Mouse (Mus musculus): ENCODE results near the gene Inhba. TPM values are rescaled to one million over a fixed set of nuclear protein-coding genes. Genes with fewer than 3 reads are reported as not detected.
A peak's percentile ranks its signal among the peaks of the same experiment; 100 is the strongest.

Inhba gene
- polyA plus RNA-seq, 1 experiment, result 9.0 TPM

DNA sequence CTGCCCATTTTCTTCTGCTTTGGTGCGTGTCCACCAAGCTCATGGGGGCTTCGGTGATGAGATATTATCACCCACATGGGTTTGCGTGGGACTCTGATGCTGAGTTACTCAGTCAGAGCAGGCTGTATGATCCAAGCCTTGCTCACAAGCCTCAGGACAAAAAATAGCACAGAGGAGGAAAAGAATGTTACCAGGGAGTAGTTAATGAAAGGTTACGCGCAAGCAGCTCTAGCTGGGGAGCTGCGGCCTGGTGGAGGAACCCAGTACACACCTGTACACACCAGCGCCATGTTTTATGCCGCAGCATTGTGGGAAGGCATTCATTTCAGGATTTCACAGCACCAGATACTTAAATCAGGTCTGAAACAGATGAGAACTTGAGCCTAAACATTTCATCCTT, 10.9 kb downstream of the Inhba start:
- DNase-seq (ENCODE audit: extremely low spot score in 1 of 2, low spot score in 1 of 2), result peak in 1 of 2 experiments; percentile 61

DNA sequence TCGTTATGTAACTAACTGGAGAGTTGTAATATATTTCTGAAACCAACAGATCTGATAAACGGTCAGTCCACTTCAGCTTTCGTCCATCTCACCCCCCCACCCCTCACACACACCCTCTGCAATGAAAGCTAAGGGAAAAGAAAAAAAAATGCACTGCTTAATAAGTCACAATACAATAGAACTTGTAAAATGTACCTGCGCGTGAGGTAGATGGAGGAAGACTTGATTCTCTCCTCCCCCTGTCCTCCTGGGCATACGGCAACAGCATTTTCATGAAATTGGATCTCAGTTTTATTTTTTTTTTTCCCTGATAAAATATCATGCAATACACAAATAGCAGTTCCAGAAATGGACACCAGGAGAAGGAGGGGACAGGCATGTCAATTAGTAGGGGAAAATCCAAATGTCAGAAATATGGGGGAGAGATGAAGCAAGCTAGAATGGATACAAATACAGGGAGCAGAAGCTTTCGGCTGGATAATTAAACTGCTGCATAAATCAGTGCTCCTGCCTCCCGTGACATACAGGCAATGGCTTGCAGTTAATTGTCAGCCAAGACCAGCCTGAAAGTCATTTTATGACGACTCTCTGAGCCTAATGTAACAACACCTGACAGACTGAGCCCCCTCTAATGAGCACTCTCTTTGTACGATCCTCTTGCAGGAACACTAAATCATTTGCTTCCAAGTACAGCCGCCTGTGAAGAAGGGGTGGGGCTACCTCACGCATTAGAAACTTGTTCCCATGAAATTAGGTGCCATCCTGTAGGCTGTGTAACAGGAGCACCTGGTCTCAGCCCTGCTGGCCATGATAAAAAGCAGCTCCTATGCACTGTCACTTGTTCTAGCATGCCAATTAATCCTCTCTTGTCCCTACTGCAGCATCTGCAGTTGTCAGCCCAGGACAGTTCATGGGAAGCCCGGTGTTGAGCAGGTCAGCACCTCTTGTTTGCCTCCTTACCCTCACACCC, 11.7 kb downstream of the Inhba start:
- DNase-seq (ENCODE audit: extremely low spot score in 1 of 2, low spot score in 1 of 2), result peak; percentile 52 to 58

DNA sequence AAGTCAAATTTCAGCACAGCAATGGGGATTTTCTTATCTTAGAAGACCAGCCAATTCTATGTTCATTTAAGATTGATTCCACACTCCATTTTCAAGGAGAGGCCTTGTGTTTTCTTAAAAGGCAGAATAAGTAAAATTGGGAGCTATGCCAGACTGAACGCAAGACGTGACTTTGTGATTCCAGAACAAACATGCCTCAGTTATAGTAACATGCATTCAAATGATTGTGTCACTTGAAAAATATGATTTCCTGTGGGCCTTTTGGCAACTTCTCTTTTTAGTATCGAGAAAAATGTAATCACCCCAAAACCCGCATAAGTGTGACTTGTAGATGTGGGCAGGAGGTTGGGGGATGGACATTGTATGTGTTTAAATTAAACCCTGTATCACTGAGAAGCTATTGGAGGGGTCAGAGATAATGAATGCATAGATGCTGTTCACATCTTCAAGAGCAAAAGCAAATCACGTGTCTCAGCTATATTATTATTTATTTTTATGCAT, 19.0 kb downstream of the Inhba start:
- DNase-seq (ENCODE audit: extremely low spot score in 1 of 2, low spot score in 1 of 2), result no peak

DNA sequence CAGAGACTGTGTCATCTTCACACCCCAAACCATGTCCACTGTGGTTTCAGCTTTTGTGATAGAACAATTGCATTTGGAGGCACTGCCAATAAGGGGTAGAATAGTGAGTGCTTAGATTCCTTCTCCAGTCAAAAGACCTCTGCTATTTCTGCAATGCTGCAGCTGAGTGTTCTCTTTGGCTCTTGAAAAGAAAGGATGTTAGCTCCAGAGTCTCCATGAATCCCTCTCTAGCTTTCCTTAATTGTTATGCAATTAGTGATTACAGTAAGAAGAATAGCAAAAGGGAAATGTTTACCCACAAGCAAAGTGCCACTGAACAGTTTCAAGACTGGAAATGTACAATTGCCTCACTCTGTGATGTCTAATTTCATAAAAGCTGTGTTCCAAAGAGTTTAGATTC, 20.8 kb downstream of the Inhba start:
- DNase-seq (ENCODE audit: extremely low spot score in 1 of 2, low spot score in 1 of 2), result no peak

DNA sequence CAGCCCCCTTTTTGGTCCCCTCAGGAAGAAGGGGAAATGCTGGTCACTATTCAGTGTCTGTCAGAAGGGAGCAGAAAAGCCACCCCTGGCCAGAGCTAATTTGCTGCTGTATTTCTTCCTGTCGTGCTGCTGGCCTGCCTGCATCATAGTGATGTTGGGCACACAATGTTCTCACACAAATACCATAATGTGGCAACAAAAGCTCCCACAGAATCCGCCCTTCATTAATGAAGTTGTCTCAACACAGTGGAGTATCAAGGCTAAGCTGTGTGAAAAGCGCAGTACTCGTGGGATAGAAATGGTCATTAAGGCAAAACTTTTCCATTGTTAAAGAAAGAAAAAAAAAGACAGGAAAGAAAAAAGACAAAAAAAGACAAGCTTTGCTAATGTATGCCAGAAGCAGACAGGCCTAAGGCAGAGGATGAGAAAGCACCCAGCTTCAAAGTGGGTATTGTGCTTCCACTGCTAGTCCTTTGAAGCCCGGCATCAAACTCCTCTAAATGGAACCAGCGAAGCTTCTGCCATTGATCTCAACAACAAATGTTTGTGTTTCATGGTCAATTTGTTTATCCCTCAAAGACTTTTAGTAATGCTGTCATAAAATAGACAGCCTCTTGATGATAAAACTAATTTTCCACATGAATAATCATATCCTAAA, 21.4 kb downstream of the Inhba start:
- DNase-seq (ENCODE audit: extremely low spot score in 1 of 2, low spot score in 1 of 2), result no peak

DNA sequence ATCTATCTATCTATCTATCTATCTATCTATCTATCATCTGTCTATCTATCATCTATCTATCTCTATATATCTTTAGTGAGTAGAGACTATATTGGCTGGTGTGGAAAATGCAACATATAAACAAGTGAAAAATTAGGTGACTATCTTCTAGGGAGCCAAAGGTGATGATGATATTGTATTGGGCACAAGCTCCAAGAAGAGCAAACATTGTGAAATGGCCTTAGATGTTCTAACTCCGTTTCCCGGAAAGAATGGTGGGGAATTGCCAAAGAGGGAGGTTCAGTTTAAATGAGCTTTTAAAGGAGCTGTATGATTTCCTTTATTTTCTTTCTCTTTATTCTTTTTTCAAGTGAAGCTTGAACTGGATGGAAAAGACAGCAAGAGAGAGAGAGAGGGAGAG, 57.4 kb downstream of the Inhba start:
- no peak for DNase-seq (ENCODE audit: extremely low spot score in 1 of 2, low spot score in 1 of 2)

DNA sequence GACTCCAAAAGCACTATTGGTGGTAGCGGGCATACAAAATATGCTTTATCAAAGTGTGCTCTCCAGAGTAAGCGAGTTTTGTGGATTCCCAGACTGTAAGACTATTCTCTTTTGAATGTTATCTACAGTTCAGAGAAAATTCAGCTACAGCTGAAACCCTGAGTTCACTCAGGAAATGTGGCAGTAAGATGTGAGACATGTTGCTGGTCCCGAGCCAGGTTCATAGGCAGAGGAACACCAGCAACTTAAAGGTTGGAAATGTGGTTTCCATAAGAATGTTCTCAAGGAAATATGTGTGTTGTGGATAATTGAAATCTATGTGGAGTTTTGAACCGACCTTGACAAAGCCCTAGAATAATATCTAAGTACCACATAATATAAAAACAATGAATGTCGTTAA, 65.6 kb downstream of the Inhba start:
- DNase-seq (ENCODE audit: extremely low spot score in 1 of 2, low spot score in 1 of 2), result peak in 1 of 2 experiments; percentile 6

DNA sequence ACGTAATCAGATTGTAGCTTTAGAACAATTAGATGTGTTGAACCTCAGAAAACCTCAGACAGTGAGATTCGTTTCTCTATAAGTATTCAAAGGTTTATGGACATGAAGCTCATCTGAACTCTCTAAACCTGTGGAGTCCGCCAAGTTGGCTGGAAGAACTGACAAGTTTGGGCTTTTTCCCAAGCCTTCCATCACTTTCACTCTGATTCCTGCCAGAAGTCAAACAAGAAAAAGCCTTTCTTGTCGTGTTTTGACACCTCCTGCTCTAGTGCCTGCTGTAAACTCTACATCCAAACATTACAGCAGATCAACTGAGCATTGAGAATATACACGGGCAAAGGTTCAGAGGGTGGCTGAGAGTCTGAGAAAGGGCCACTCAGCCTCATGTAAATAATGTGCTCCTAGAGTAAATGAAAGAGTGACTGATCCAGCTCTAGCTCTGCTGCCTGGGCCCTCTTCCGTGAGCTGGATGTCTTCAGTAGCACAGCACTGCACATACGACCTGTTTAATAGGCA, 66.6 kb downstream of the Inhba start:
- no peak for DNase-seq (ENCODE audit: extremely low spot score in 1 of 2, low spot score in 1 of 2)

DNA sequence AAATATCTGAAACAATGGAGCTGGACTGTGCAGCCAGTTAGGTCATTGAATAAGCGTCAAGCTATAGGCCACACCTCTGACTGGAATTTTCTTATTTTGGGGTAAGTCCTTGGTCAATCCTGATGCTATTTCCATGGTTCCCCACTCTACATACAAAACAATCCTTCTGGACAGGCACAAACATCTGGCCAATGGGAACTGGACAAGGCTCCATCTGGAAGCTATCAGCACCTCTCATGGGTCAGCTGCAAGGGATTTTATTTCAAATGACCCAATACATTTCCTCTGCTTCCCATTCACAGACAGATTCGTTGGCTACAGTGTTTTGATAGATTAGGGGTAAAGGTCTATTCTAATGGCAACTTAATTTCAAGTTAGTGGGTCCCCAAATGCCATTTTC, 68.6 kb downstream of the Inhba start:
- no peak for DNase-seq (ENCODE audit: extremely low spot score in 1 of 2, low spot score in 1 of 2)
